Mouse (Mus musculus) lung, postnatal 10 days (tissue): ENCODE data around the gene Arl5a.

Source experiments
- DNase-seq: peaks from one replicate; pipeline ENCODE4 v3.0.0; 2021

Arl5a gene

GRCm38 (mm10) chr2:52424747-52425522, at the start of gene Arl5a:
Gene Arl5a, minus strand, starts transcription at chr2:52424901.
- DNase-seq, result peak; percentile 94

- peak; percentile 32 for DNase-seq
These were observed 47.0 kb upstream of the Arl5a start for GRCm38 (mm10) chr2:52471545-52472291.

DNA sequence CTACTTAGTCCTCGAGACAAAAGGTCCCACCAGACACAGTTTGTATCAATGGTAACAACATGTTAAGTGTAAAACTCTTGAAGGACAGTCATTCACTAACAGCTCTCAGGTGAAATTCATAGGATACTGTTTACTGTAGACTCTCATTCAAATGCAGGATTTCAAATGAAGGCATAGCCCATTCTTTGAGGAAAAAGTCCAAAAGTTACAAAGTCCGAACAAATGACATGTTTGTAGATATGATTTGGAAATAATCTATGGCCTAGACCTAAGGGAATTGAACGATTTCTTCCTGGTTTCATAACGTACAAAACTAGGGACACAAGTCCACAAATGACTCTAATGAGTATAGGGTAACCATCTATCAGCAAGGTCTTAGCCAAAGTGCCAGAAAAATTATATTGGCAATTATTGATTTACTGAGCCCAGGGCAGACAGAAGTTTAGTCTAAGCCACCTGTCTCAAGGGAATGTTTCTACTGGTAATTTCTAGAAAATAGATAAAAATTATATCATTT, 45.4 kb upstream of the Arl5a start:
- DNase-seq, result no peak

DNA sequence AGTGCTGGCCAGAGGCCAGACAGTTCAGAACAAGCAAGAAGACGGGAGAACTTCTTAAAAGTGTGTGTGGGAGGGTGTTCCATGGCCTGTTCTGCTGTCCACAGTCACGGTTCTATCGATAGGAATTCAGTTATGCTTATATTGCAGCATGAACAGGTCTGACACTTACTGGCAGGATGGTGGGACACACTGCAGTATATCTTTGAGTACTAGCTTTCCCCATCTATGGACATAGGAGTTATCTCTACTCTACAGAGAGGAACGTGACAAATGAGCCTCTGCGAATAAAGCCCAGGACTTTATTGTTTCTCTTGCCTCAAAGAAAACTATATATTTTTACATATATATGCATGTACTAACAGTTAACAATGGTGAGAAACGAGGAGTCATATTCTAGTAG, 42.9 kb upstream of the Arl5a start:
- no peak for DNase-seq

DNA sequence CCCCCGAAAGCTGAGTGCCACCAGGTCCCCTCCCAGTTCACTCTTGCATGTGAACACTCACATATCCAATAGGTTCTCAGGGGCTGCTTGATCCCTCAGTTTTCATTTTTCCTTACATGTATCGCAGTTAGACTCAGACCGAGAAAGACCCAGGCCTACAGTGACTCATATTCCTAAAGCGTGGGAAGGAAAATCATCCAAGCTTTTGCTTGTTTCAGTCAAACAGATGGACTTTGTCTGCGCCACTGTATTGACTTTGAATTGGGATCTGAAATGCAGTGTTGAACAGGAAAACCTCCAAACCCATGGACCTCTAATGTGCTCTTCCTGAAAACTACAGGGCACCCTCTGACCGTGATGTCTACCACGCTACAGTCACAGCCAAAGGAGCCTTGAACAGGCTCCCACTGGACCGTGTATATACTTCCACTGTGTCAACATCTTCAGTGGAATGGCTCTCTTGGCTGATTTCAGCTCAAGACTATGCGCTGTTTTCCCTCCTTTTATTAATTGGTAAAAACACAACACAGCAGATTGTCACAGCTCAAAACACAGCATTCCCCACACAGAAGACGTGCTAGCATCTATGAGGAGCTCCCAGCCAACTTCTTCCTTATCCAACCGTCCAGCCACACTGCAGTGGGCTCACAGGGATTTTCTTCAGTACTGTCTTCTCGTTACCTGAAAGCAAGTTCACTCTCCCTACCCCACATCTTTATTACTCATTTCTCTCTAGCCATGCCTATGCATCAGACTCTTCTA, 36.7 kb upstream of the Arl5a start:
- no peak for DNase-seq

GRCm38 (mm10) chr2:52455606-52456479, 31.1 kb upstream of the Arl5a start:
- no peak for DNase-seq

- DNase-seq, result no peak
These were observed 25.1 kb upstream of the Arl5a start for GRCm38 (mm10) chr2:52449818-52450217.

DNA sequence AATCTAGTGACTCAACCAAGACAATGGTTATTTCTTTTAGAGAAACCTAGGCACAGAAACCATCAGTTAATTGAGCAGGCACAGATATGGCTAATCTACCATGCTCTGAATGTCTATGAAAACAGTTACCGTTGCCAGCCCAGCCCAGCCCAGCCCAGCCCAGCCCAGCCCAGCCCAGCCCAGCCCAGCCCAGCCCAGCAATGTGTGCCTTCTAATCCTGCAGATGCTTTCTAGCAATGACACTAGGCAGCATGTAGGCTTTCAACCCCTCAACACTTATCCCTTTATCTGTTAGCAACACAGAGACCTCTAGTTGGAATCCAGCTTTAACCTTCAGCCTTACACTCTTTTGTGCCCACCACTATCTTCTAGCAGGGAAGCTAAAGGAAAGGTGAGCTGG, 24.2 kb upstream of the Arl5a start:
- DNase-seq, result no peak

DNA sequence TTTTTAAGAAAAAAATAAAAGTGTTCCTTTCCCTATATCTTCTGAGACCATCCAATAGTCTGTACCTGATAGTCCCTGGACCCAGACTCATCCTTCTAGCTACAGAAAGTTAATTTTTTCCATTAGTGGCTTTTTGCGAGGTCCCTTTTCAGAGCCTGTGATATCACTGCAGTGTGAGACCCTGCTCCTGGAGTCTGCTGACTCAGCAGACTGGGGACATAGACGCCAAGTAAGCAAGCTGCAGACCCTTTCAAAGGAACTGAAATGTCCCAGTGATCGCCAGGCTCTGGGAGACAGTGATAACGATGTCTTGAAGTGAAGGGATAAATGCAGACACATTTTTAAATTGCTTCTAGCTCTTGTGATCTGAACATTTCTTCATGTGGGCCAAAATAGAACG, 21.9 kb upstream of the Arl5a start:
- no peak for DNase-seq

- DNase-seq, result no peak
These were observed 17.4 kb upstream of the Arl5a start for GRCm38 (mm10) chr2:52442125-52442524.

DNA sequence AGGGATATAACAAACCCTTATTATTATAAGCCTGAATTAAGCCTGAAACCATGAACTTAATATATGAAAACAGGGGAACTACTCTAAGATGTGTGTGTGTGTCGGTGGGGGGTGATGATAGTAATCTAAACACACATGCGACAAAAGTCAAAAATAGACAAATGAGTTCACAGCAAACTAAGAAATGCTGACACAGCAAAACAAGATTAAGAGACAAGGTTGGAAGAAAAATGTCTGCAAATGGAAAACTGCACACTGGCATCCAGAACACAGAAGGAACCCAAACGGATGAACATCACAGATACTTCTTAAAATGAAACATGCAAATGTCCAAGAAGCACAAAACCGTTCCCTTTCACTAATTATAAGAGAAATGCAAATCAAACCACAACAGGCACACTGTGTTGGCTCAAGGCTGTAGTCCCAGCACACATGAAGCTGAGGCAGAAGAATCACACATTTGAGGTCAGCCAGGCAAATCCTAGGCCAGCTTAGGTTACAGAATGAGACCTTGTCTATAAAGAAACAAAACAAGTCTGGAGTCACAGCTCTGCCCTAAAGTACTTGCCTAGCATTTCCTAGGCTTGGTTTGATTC, 15.8 kb upstream of the Arl5a start:
- no peak for DNase-seq

GRCm38 (mm10) chr2:52438437-52438836, 13.7 kb upstream of the Arl5a start:
- no peak for DNase-seq

DNA sequence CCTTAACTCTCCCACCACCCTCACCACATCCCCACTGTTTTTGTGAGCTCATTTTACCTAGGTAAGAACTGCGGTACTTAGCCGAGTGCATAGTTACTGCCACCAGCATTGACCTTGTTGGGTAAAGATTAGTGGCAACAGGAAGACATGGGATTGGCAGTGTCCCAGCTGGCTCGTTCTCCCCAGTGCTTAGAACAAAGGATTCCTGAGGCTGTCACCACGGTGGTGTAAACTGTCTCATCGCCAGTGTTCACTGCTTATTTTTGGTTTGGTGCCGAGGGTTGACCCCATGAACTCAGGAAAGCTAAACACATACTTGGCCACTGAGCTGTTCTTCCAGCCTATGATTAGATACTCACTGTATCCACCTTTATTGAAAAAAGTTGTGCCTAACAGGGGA, 13.3 kb upstream of the Arl5a start:
- DNase-seq, result peak; percentile 89

DNA sequence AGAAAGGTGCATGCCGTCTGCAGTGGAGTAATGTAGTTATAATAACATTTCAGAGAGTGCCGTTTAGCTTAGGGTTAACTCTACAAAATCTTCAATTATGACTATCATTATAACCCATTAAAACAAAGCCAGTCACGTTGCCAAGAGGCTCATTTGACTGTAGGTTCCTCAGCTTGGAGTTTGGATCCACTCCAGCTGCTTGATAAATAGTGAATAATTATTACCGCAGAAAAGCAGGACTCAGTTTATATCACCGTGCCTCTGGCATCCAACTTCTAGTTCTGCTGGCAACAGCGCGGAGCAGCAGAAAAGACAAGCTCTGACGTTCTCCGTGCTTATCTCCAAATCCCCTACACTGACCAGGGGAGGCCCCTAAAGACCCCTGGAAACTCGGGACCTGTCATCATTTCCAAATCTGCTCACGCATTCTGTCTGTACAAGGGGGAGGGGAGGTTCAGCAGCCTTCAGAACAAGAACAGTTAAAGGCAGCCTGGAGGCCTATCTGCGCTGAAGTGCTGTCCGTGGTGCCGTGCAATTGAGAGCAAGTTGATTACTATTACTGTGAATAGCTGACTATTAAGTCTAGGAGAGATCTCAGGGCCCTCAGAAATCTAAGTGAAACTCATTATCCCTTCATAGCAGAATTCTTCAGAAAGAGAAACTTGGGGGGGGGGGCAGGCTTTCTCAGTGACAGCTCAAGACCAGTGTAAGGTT, 11.4 kb upstream of the Arl5a start:
- DNase-seq, result no peak

- peak; percentile 40 for DNase-seq
These were observed 8.7 kb upstream of the Arl5a start for GRCm38 (mm10) chr2:52433365-52433764.

- no peak for DNase-seq
These were observed 2.7 kb upstream of the Arl5a start for GRCm38 (mm10) chr2:52427383-52427782.

GRCm38 (mm10) chr2:52426041-52426440, 1.3 kb upstream of the Arl5a start:
- DNase-seq, result no peak

- DNase-seq, result peak; percentile 14
These were observed 758 bp upstream of the Arl5a start for GRCm38 (mm10) chr2:52425523-52425795.

- peak; percentile 59 for DNase-seq
These were observed 413 bp downstream of the Arl5a start for GRCm38 (mm10) chr2:52424248-52424728.

- no peak for DNase-seq
These were observed 972 bp downstream of the Arl5a start for GRCm38 (mm10) chr2:52423611-52424247.
